Mouse (Mus musculus) liver, embryonic 16.5 days (tissue): ENCODE measurements at regions not wholly inside any gene's neighbourhood (a gene's known extent, or its start where the extent isn't known, plus 50 kb on each side); places are given as distances from the start of the nearest gene placed in this dataset.
A peak's percentile ranks its signal among the peaks of the same experiment; 100 is the strongest.
"Not testable (repeated sequence)": the region's sequence is repeated elsewhere in the genome, so short reads cannot be mapped to it uniquely, and the experiment has no call there.

Experiments used
- ATAC-seq: fragments of 200-750 bp; cut with Nextera tagmentation; 2 replicates; pipeline ENCODE4 v1.8.0; 2017; ENCODE audit warnings: low read depth, mild to moderate bottlenecking, moderate number of reproducible peaks, moderate library complexity
- H3K27ac ChIP-seq: fragments of 300-500 bp; sonication (generic); 2 replicates; pipeline ENCODE4 v1.5.1; 2014; ENCODE audit warnings: mild to moderate bottlenecking, low read length
- H3K27me3 ChIP-seq: fragments of 300-500 bp; sonication (generic); 2 replicates; pipeline ENCODE4 v1.6.1; 2014; ENCODE audit warnings: low read depth, low read length, mixed read lengths; ENCODE audit not compliant: control insufficient read depth, insufficient read depth
- H3K36me3 ChIP-seq: fragments of 300-500 bp; sonication (generic); 2 replicates; pipeline ENCODE4 v1.6.1; 2014; ENCODE audit warnings: mild to moderate bottlenecking; ENCODE audit not compliant: control insufficient read depth, insufficient read depth
- H3K4me1 ChIP-seq: fragments of 300-500 bp; sonication (generic); 2 replicates; pipeline ENCODE4 v1.6.1; 2014; ENCODE audit warnings: low read depth, low read length, mixed read lengths; ENCODE audit not compliant: control insufficient read depth
- H3K4me2 ChIP-seq: fragments of 300-500 bp; sonication (generic); 2 replicates; pipeline ENCODE4 v1.6.1; 2014; ENCODE audit warnings: low read depth, low read length, mixed read lengths
- H3K4me3 ChIP-seq: fragments of 300-500 bp; sonication (generic); 2 replicates; pipeline ENCODE4 v1.5.1; 2014; ENCODE audit warnings: low read depth, mild to moderate bottlenecking, low read length
- H3K9ac ChIP-seq: fragments of 300-500 bp; sonication (generic); 2 replicates; pipeline ENCODE4 v1.6.1; 2014; ENCODE audit warnings: low read depth, low read length
- H3K9me3 ChIP-seq: fragments of 300-500 bp; sonication (generic); replicated peaks from 2 replicates; pipeline ENCODE4 v1.6.1; 2016; ENCODE audit warnings: low read length; ENCODE audit not compliant: control insufficient read depth
- WGBS: fragments of 180-500 bp; shearing (Covaris S2); extraction: QIAGEN DNeasy Blood & Tissue Kit; methylation state at CpG from one replicate; pipeline ENCODE4 v1.1.7; 2014; ENCODE audit not compliant: insufficient replicate concordance; 5-methylcytosine and 5-hydroxymethylcytosine counted together

DNA sequence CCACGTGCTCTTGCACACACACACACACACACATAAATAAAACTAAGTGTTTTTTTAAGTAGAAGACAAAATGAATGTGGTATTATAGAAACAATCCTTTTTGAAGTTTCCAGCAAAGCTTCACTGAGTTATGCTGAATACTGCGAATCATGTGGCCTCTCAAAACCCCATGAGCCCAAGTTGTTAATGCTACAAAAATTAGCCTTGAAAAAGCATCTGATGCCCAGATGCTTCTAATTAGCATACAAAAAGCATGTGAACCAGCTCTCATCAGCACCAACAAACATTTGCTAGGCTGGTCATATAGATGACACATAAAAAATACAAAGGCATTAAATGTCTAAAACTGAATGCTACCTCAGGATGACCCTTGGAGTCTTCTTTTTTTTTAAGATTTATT is 181.2 kb upstream of the Tsc22d2 start:
- H3K27me3 ChIP-seq: no peaks in the 10 kb centered on the region
- H3K4me2 ChIP-seq: no peak overlapping the region
- no peaks in the 10 kb centered on the region for H3K9me3 ChIP-seq
- H3K27ac ChIP-seq: no peak overlapping the region
- H3K4me1 ChIP-seq: no peaks in the 10 kb centered on the region
- H3K36me3 ChIP-seq: no peaks in the 10 kb centered on the region
- no peak overlapping the region for H3K9ac ChIP-seq
- H3K4me3 ChIP-seq: no peak overlapping the region
- WGBS: 49% methylated on average over 2 of the region's 2 CpGs
- ATAC-seq: no peak

- Histone ChIP-seq H3K27ac (no peak overlapping the region), H3K4me3 (no peak overlapping the region), H3K27me3 (no peaks in the 10 kb centered on the region), H3K4me1 (no peaks in the 10 kb centered on the region), H3K9ac (no peak overlapping the region), H3K9me3 (no peaks in the 10 kb centered on the region), H3K4me2 (no peak overlapping the region), H3K36me3 (no peaks in the 10 kb centered on the region)
- peak; percentile 90 for ATAC-seq
- 59% methylated on average over 6 of the region's 6 CpGs for WGBS
Observed at GRCm38 (mm10) chr3:58234846-58235630, 179.5 kb upstream of the Tsc22d2 start.

- H3K27ac ChIP-seq: no peak overlapping the region
- no peak overlapping the region for H3K4me2 ChIP-seq
- H3K36me3 ChIP-seq: no peaks in the 10 kb centered on the region
- no peaks in the 10 kb centered on the region for H3K4me1 ChIP-seq
- H3K27me3 ChIP-seq: no peaks in the 10 kb centered on the region
- no peak overlapping the region for H3K9ac ChIP-seq
- H3K4me3 ChIP-seq: no peak overlapping the region
- no peak for ATAC-seq
- no peaks in the 10 kb centered on the region for H3K9me3 ChIP-seq
Observed at GRCm38 (mm10) chr3:58238111-58238510, 176.4 kb upstream of the Tsc22d2 start.

DNA sequence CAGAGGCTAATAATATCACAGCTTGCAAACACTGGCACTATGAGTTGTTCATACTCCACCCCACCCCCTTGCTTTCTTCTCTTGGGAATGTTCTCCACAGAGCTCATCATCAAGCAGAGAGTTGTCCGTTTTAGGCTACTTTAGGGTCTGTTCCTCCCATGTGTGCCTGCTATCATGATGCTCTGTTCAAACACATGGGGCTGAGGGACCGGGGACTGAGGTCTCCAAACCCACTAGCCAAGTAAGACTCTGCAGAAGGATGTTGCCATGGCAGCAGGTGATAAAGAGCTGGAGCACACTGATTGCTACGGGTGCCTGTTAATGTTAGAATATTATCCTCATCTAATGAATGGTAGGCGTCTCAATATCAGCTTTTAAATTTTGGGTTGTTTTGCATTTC is 173.7 kb upstream of the Tsc22d2 start:
- Histone ChIP-seq H3K4me3 (no peak overlapping the region), H3K36me3 (no peaks in the 10 kb centered on the region), H3K27me3 (no peaks in the 10 kb centered on the region), H3K27ac (no peak overlapping the region), H3K9me3 (no peaks in the 10 kb centered on the region), H3K4me2 (no peak overlapping the region), H3K4me1 (no peaks in the 10 kb centered on the region), H3K9ac (no peak overlapping the region)
- 49% methylated on average over 4 of the region's 4 CpGs for WGBS
- no peak for ATAC-seq

DNA sequence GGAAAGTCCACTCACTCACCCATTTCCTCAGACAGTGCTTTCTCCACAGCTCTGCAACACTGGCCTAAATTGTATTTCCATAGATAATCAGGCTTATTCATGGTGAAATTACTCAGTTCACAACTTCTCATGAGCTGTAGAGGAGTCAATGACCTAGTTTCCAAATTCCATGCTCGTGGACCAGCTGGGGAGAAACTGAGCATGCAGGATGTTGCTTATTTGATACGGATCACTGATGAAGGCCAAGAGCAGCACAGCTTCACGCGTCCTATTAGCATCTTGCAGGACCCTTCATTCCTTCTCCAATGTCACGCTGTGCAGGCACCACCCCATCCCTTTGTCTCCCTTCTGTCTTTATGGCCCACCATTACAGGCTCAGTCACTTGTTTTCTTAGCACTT is 169.2 kb upstream of the Tsc22d2 start:
- Histone ChIP-seq H3K36me3 (no peaks in the 10 kb centered on the region), H3K27ac (no peak overlapping the region), H3K9ac (no peak overlapping the region), H3K4me3 (no peak overlapping the region), H3K27me3 (no peaks in the 10 kb centered on the region), H3K9me3 (no peaks in the 10 kb centered on the region), H3K4me1 (no peaks in the 10 kb centered on the region), H3K4me2 (no peak overlapping the region)
- WGBS: 55% methylated on average over 5 of the region's 5 CpGs
- ATAC-seq: no peak

- Histone ChIP-seq H3K4me2 (no peak overlapping the region), H3K9me3 (no peaks in the 10 kb centered on the region), H3K27me3 (no peaks in the 10 kb centered on the region), H3K4me3 (no peak overlapping the region), H3K9ac (no peak overlapping the region), H3K36me3 (no peaks in the 10 kb centered on the region), H3K27ac (no peak overlapping the region), H3K4me1 (no peaks in the 10 kb centered on the region)
- WGBS: 66% methylated on average over 2 of the region's 2 CpGs
- ATAC-seq: no peak
Observed at GRCm38 (mm10) chr3:58247989-58248388, 166.5 kb upstream of the Tsc22d2 start.

DNA sequence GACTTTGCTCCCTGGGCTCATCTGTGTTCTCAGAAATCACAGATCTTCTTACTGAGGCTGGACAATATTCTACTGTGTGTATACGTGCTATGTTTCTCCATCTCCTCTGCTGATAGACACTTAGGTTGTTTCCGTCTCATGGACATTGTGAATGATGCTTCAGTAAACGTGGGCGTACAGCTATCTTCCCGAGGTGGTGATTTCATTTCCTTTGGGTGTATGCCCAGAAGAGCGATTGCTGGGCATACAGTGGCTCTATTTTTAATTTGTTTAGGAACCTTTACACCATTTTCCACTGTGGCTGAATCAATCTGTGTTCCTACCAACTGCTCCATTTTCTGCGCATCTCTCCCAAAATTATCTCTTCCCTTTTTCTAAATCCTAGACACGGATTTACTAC is 160.6 kb upstream of the Tsc22d2 start:
- 55% methylated on average over 8 of the region's 8 CpGs for WGBS
- no peaks in the 10 kb centered on the region for H3K9me3 ChIP-seq
- no peak for ATAC-seq
- no peak overlapping the region for H3K4me2 ChIP-seq
- H3K4me3 ChIP-seq: no peak overlapping the region
- no peaks in the 10 kb centered on the region for H3K36me3 ChIP-seq
- no peaks in the 10 kb centered on the region for H3K4me1 ChIP-seq
- H3K27me3 ChIP-seq: no peaks in the 10 kb centered on the region
- H3K27ac ChIP-seq: no peak overlapping the region
- H3K9ac ChIP-seq: no peak overlapping the region

- H3K4me3 ChIP-seq: no peak overlapping the region
- no peaks in the 10 kb centered on the region for H3K9me3 ChIP-seq
- WGBS: 65% methylated on average over 14 of the region's 14 CpGs
- no peak overlapping the region for H3K4me2 ChIP-seq
- 0 out of 2 replicates have a peak, but pooled peaks have one; percentile 39 for ATAC-seq
- H3K4me1 ChIP-seq: no peaks in the 10 kb centered on the region
- H3K27ac ChIP-seq: no peak overlapping the region
- H3K9ac ChIP-seq: no peak overlapping the region
- H3K36me3 ChIP-seq: no peaks in the 10 kb centered on the region
- H3K27me3 ChIP-seq: no peaks in the 10 kb centered on the region
Observed at GRCm38 (mm10) chr3:58267606-58268325, 146.7 kb upstream of the Tsc22d2 start.

- not testable (repeated sequence) for ATAC-seq, H3K27me3 ChIP-seq, H3K27ac ChIP-seq, H3K36me3 ChIP-seq, H3K4me2 ChIP-seq, H3K4me3 ChIP-seq, H3K4me1 ChIP-seq, H3K9me3 ChIP-seq, H3K9ac ChIP-seq
- WGBS: no CpG with 5 or more reads among the region's 4 CpGs
Observed at GRCm38 (mm10) chr3:58271441-58271840, 143.1 kb upstream of the Tsc22d2 start.
